Mouse (Mus musculus) limb, embryonic 10.5 days (tissue): Measurements from ENCODE around the gene Tomm40l. TPM values are rescaled to one million over a fixed set of nuclear protein-coding genes. Genes with fewer than 3 reads are reported as not detected.

Experiments
- DNase-seq: peaks from one replicate; pipeline ENCODE4 v3.0.0-alpha.2; 2017; ENCODE audit warnings: low spot score
- H3K27ac ChIP-seq: fragments of 300-500 bp; sonication (generic); 2 replicates; pipeline ENCODE4 v1.5.1; 2016; ENCODE audit warnings: mild to moderate bottlenecking
- H3K27me3 ChIP-seq: fragments of 300-500 bp; sonication (generic); 2 replicates; pipeline ENCODE4 v1.6.1; 2016; ENCODE audit warnings: low read depth, mild to moderate bottlenecking; ENCODE audit not compliant: poor library complexity, severe bottlenecking
- H3K36me3 ChIP-seq: fragments of 300-500 bp; sonication (generic); 2 replicates; pipeline ENCODE4 v1.6.1; 2016; ENCODE audit warnings: mild to moderate bottlenecking, moderate library complexity
- H3K4me1 ChIP-seq: fragments of 300-500 bp; sonication (generic); 2 replicates; pipeline ENCODE4 v1.6.1; 2016
- H3K4me3 ChIP-seq: fragments of 300-500 bp; sonication (generic); 2 replicates; pipeline ENCODE4 v1.5.1; 2016; ENCODE audit warnings: mild to moderate bottlenecking, moderate library complexity
- H3K9me3 ChIP-seq: fragments of 300-500 bp; sonication (generic); replicated peaks from 2 replicates; pipeline ENCODE4 v1.6.1; 2016; ENCODE audit warnings: mild to moderate bottlenecking
- WGBS: fragments of 180-500 bp; shearing (Covaris S2); methylation state at CpG from one replicate; pipeline ENCODE4 v1.1.7; 2016; 5-methylcytosine and 5-hydroxymethylcytosine counted together
- polyA plus RNA-seq: library from polyadenylated mRNA; unstranded; fragments of >200 nt; fragmentation: Nextera tagmentation; extraction: Ambion mirVana; gene quantifications from 2 replicates; pipeline ENCODE4 v1.2.1, GENCODE M21; 2016

Gene Tomm40l
- polyA plus RNA-seq, 1 experiment from 2014 or later = 32.2 TPM

- H3K27ac ChIP-seq = no peak overlapping the region
- DNase-seq = no peak
Observed at GRCm38 (mm10) chr1:171171138-171171537, 51.2 kb downstream of the Tomm40l start.

DNA sequence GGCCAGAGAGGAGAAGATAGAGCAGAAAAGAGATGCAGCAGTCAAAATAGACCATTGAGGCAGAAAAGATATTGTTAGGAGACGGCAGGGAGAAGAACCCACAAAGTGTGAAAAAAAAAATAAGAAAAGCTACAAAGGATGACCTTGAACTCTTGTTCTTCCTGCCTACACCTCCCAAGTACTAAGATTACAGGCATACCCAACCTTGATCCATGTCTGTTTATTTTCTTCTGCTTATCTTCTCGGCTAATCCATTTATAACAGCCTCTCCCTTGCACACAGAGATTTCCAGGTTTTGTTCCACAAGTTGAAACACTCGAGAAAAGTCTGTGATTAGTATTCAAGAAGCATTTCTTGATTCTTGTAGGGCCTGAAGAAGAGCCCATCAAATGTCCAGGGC, 52.4 kb downstream of the Tomm40l start:
- H3K27me3 ChIP-seq = no peaks in the 10 kb centered on the region
- H3K9me3 ChIP-seq = no peaks in the 10 kb centered on the region
- H3K4me1 ChIP-seq = no peaks in the 10 kb centered on the region
- no peak for DNase-seq
- 77% methylated on average over 3 of the region's 3 CpGs for WGBS
- no peaks in the 10 kb centered on the region for H3K36me3 ChIP-seq
- H3K27ac ChIP-seq = no peak overlapping the region
- H3K4me3 ChIP-seq = no peak overlapping the region

More at GRCm38 (mm10) chr1:171171138-171171537, 51.2 kb downstream of the Tomm40l start:
- no peaks in the 10 kb centered on the region for H3K36me3 ChIP-seq
- no peaks in the 10 kb centered on the region for H3K27me3 ChIP-seq
- H3K4me1 ChIP-seq = no peaks in the 10 kb centered on the region
- no peak overlapping the region for H3K4me3 ChIP-seq
- no peaks in the 10 kb centered on the region for H3K9me3 ChIP-seq
- 76% methylated on average over 3 of the region's 3 CpGs for WGBS

DNA sequence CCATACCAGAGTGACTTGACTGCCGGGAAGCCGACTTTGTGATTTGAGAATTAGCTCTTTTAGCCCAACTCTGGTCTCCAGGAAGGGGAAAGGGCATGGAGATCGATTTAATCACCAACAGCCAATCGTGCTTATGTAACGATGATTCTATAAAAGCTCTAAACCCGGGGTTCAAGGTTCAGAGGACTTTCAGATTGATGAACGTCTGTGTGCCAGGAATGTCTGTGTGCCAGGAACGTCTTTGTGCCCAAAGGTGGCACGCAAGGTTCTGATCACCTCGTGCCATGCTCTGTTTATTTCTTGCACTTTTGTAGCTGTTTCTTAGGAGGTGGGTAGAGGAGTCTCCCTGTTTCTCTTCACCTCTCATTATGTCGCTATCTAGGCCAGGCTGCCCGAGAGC, 53.4 kb downstream of the Tomm40l start:
- Histone ChIP-seq H3K4me3 (no peak overlapping the region), H3K9me3 (no peaks in the 10 kb centered on the region), H3K27ac (no peak overlapping the region), H3K36me3 (no peaks in the 10 kb centered on the region), H3K4me1 (no peaks in the 10 kb centered on the region), H3K27me3 (no peaks in the 10 kb centered on the region)
- WGBS = 89% methylated on average over 12 of the region's 12 CpGs
- no peak for DNase-seq

Other genes starting within 250 kb of the Tomm40l start
- 0.19 TPM in 1 of 2 replicates, not detected in the other for gene Fcgr2b, start 246.0 kb downstream of the Tomm40l start, polyA plus RNA-seq
- 0.11 TPM in 1 of 2 replicates, not detected in the other for gene Fcgr4, start 203.6 kb downstream of the Tomm40l start, polyA plus RNA-seq
- gene Fcgr3, start 157.6 kb downstream of the Tomm40l start, polyA plus RNA-seq = 3.0 and 3.3 TPM in 2 replicates
- gene Cfap126, start 108.6 kb downstream of the Tomm40l start, polyA plus RNA-seq = 1.0 and 1.1 TPM in 2 replicates
- gene Sdhc, start 71.9 kb downstream of the Tomm40l start, polyA plus RNA-seq = 250 and 257 TPM in 2 replicates
- gene Mpz, start 71.8 kb downstream of the Tomm40l start, polyA plus RNA-seq = 0.44 TPM in 1 of 2 replicates, not detected in the other
- gene Pcp4l1, start 26.2 kb downstream of the Tomm40l start, polyA plus RNA-seq = 1.7 and 1.9 TPM in 2 replicates
- gene Nr1i3, start 8.5 kb downstream of the Tomm40l start, polyA plus RNA-seq = 0.23 and 0.34 TPM in 2 replicates
- 1.9 and 2.6 TPM in 2 replicates for gene Apoa2, start 2.5 kb upstream of the Tomm40l start, polyA plus RNA-seq
- gene Fcer1g, start 11.9 kb upstream of the Tomm40l start, polyA plus RNA-seq = 6.4 and 10.7 TPM in 2 replicates
- 7.3 and 10.5 TPM in 2 replicates for gene Adamts4, start 27.9 kb upstream of the Tomm40l start, polyA plus RNA-seq
- 308 and 312 TPM in 2 replicates for gene Ndufs2, start 28.9 kb upstream of the Tomm40l start, polyA plus RNA-seq
- gene B4galt3, start 47.8 kb upstream of the Tomm40l start, polyA plus RNA-seq = 69.0 and 75.1 TPM in 2 replicates
- gene Ppox, start 58.7 kb upstream of the Tomm40l start, polyA plus RNA-seq = 48.4 and 62.3 TPM in 2 replicates
- 107 and 125 TPM in 2 replicates for gene Usp21, start 65.5 kb upstream of the Tomm40l start, polyA plus RNA-seq
- 99.6 and 101 TPM in 2 replicates for gene Ufc1, start 72.5 kb upstream of the Tomm40l start, polyA plus RNA-seq
- 44.3 and 50.5 TPM in 2 replicates for gene Dedd, start 106.6 kb upstream of the Tomm40l start, polyA plus RNA-seq
- 32.8 and 36.3 TPM in 2 replicates for gene Nit1, start 123.1 kb upstream of the Tomm40l start, polyA plus RNA-seq
- gene Pfdn2, start 123.2 kb upstream of the Tomm40l start, polyA plus RNA-seq = 149 TPM in 2 replicates
- gene Klhdc9, start 138.3 kb upstream of the Tomm40l start, polyA plus RNA-seq = 1.6 and 2.4 TPM in 2 replicates
- 3.4 and 4.8 TPM in 2 replicates for gene Nectin4, start 147.6 kb upstream of the Tomm40l start, polyA plus RNA-seq
- gene Arhgap30, start 166.4 kb upstream of the Tomm40l start, polyA plus RNA-seq = 0.56 and 0.69 TPM in 2 replicates
- gene Usf1, start 188.8 kb upstream of the Tomm40l start, polyA plus RNA-seq = 119 and 127 TPM in 2 replicates
- gene Tstd1, start 196.4 kb upstream of the Tomm40l start, polyA plus RNA-seq = 6.2 and 7.5 TPM in 2 replicates
- gene F11r, start 215.0 kb upstream of the Tomm40l start, polyA plus RNA-seq = 34.7 and 38.2 TPM in 2 replicates